Mouse (Mus musculus) spleen, adult 2 months (tissue): ENCODE data around the gene Coil. TPM values are rescaled to one million over a fixed set of nuclear protein-coding genes. Genes with fewer than 3 reads are reported as not detected.

Source experiments
- DNase-seq, 2 experiments: peaks; one replicate each; pipeline versions ENCODE4 v3.0.0 to v3.0.0-alpha.2; 2012 to 2021; ENCODE audit warnings: low spot score in 2 of 2, low read depth in 1 of 2
- H3K27ac ChIP-seq: fragments of 200-500 bp; 2 replicates; pipeline ENCODE4 v1.5.1; 2012; ENCODE audit warnings: low read length, inconsistent platforms; ENCODE audit not compliant: insufficient read depth
- H3K27me3 ChIP-seq: fragments of 200-500 bp; 2 replicates; pipeline ENCODE4 v1.6.1; 2012; ENCODE audit warnings: mild to moderate bottlenecking, moderate library complexity, low read length, inconsistent platforms; ENCODE audit not compliant: control insufficient read depth, insufficient read depth
- H3K36me3 ChIP-seq: fragments of 200-500 bp; 2 replicates; pipeline ENCODE4 v1.6.1; 2012; ENCODE audit warnings: mild to moderate bottlenecking, low read length, inconsistent platforms; ENCODE audit not compliant: control insufficient read depth, insufficient read depth
- H3K4me1 ChIP-seq: fragments of 200-500 bp; 2 replicates; pipeline ENCODE4 v1.6.1; 2011; ENCODE audit warnings: inconsistent platforms; ENCODE audit not compliant: control insufficient read depth, insufficient read depth, insufficient read length
- H3K4me3 ChIP-seq: fragments of 200-500 bp; 2 replicates; pipeline ENCODE4 v1.5.1; 2011; ENCODE audit warnings: mild to moderate bottlenecking, inconsistent platforms; ENCODE audit not compliant: insufficient read depth, insufficient read length; ENCODE audit errors: extremely low read depth
- CTCF ChIP-seq: fragments of 200-500 bp; IDR thresholded peaks from 2 replicates; pipeline ENCODE4 v1.5.1; 2011; ENCODE audit warnings: mild to moderate bottlenecking, inconsistent platforms; ENCODE audit not compliant: insufficient read depth, insufficient read length, insufficient replicate concordance; ENCODE audit errors: extremely low read depth
- POLR2A ChIP-seq: fragments of 200-500 bp; IDR thresholded peaks from 2 replicates; pipeline ENCODE4 v1.6.1; 2011; ENCODE audit warnings: low read depth, low read length, inconsistent platforms
- WGBS: fragments of 180-500 bp; shearing (Covaris S2); methylation state at CpG from one replicate; pipeline ENCODE4 v1.1.7; 2018; 5-methylcytosine and 5-hydroxymethylcytosine counted together
- polyA plus RNA-seq: library from polyadenylated mRNA; depleted of rRNA; stranded (reverse); fragments of >200 nt; gene quantifications from 2 replicates; pipeline ENCODE4 v1.2.3, GENCODE M21; 2012

Gene Coil
- polyA plus RNA-seq, 1 experiment = 4.0 TPM

DNA sequence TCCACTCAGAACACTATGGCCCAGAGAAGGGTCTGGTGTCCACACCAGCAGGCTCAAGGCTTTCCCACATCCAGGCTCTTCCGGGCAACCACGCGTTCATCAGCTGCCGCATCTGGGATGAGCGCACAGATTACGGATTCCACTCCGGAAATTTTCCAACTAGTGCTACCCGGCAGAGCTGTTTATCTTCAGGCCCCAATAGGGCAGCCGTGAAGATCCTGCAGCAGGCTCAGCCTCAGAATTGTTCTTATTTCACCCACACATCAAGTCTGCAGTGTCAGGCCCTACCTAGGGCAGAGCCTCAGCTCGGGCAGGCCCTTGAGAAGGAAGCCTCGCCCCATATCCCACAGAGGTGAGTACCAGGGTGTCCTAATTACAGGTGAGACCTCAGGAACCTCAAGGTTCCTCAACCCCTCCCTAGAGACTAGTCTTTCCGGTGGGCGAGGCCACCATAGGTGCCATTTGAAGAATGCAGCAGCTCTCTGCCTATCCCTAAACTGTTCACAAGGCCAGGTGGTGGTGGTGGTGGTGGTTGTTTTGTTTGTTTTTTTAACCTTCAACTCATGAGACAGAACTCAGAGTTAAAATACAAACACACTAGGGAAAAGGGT, 19.3 kb upstream of the Coil start:
- Histone ChIP-seq H3K36me3 (peaks cover 11% of the 10 kb centered on the region), H3K27ac (peak overlapping the region; percentile 69), H3K4me1 (peaks cover 7% of the 10 kb centered on the region; the same call in 1 of the 2 replicates), H3K4me3 (no peak overlapping the region), H3K27me3 (no peaks in the 10 kb centered on the region)
- no peak for DNase-seq
- 86% methylated on average over 13 of the region's 13 CpGs for WGBS
- no peak for TF ChIP-seq CTCF
- TF ChIP-seq POLR2A = no peak

GRCm38 (mm10) chr11:88951576-88951975, 18.5 kb upstream of the Coil start:
- Histone ChIP-seq H3K36me3 (peaks cover 8% of the 10 kb centered on the region), H3K4me3 (no peak overlapping the region), H3K27me3 (no peaks in the 10 kb centered on the region), H3K4me1 (peaks cover 7% of the 10 kb centered on the region; the same call in 1 of the 2 replicates), H3K27ac (no peak overlapping the region)
- no peak for TF ChIP-seq CTCF
- TF ChIP-seq POLR2A = no peak
- WGBS = 96% methylated on average over 2 of the region's 2 CpGs
- DNase-seq = no peak

DNA sequence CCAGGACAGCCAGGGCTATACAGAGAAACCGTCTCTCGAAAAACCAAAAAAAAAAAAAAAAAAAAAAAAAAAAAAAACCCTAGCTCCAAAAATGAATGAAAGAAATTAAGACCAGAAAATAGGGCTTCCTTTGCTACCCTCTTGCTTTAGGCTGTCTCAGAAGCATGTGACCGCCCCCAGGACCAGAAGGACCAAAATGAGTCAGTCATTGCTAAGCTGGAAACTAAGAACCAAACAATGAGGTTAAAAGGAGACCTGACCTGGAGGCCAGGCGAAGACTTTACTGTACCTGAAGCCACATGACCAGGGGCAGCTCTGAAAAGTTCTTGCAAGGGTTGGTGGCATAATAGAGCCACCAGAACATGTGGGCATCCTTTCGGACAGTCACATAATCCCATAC, 17.9 kb upstream of the Coil start:
- DNase-seq = no peak
- TF ChIP-seq POLR2A (no peak), CTCF (no peak)
- Histone ChIP-seq H3K27ac (no peak overlapping the region), H3K36me3 (peaks cover 3% of the 10 kb centered on the region; the same call in 1 of the 2 replicates), H3K4me3 (no peak overlapping the region), H3K4me1 (peaks cover 7% of the 10 kb centered on the region; the same call in 1 of the 2 replicates), H3K27me3 (no peaks in the 10 kb centered on the region)
- whole genome bisulfite sequencing = 87% methylated on average over 5 of the region's 5 CpGs

GRCm38 (mm10) chr11:88953582-88953981, 16.5 kb upstream of the Coil start:
- no peaks in the 10 kb centered on the region for H3K27me3 ChIP-seq
- H3K27ac ChIP-seq = no peak overlapping the region
- H3K4me3 ChIP-seq = no peak overlapping the region
- 90% methylated on average over 3 of the region's 3 CpGs for WGBS
- no peak for TF ChIP-seq CTCF
- TF ChIP-seq POLR2A = no peak
- peaks cover 7% of the 10 kb centered on the region; the same call in 1 of the 2 replicates for H3K4me1 ChIP-seq
- DNase-seq = no peak
- peaks cover 3% of the 10 kb centered on the region; the same call in 1 of the 2 replicates for H3K36me3 ChIP-seq

- Histone ChIP-seq H3K27me3 (no peaks in the 10 kb centered on the region), H3K4me3 (peak overlapping the region; percentile 60), H3K27ac (peak overlapping the region; percentile 73), H3K36me3 (peaks cover 3% of the 10 kb centered on the region; the same call in 1 of the 2 replicates), H3K4me1 (peaks cover 6% of the 10 kb centered on the region; the same call in 1 of the 2 replicates)
- WGBS = under 1% methylated on average over 4 of the region's 4 CpGs
- peak; percentile 15 to 77 for DNase-seq
- no peak for TF ChIP-seq CTCF
- TF ChIP-seq POLR2A = no peak
Observed at GRCm38 (mm10) chr11:88954803-88955202, 15.2 kb upstream of the Coil start.

DNA sequence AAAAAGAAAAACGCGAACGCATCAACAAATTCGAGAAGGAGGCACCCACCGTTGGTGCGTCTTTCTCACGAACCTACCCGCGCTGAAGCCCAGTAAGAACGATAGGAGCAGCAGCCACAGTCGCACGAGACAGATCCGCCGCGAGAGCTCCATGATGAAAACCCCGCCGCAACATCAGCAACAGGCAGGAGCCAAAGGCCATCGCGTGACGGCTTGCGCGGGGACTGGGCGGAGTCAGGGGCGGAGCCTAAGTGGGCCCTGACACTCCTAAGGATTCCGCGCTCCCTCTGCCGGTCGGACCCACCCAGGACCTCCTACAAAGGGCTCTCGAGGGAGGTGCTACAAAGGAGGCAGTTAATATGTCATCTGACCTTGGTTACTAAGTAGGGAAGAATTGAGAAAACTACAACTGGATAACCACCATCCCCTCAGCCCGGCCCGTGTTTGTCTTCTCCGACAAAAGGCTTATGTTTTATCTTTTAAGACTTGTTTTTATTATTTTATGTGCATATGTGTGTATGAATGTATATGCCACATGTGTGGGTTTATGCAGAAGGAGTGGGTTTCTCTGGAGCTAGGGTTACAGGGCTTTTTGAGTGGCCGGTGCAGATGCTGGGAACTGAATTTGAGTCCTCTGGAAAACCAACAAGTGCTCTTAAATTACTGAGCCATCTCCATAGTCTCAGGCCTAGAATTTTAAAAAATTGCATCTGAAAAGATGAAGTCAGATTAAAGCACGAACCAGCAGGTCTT, 14.7 kb upstream of the Coil start, which contains the start of gene Scpep1:
Gene Scpep1, minus strand, starts transcription at position 249 of the 753 bp plus-strand sequence.
- Histone ChIP-seq H3K4me1 (peaks cover 3% of the 10 kb centered on the region; the same call in 1 of the 2 replicates), H3K36me3 (peaks cover 3% of the 10 kb centered on the region; the same call in 1 of the 2 replicates), H3K27me3 (no peaks in the 10 kb centered on the region), H3K4me3 (peak within 1 kb of the TSS; percentile 60), H3K27ac (peak within 1 kb of the TSS; percentile 73)
- DNase-seq = peak; percentile 91 to 99
- WGBS = 5% methylated on average over 34 of the region's 34 CpGs
- TF ChIP-seq CTCF (peak; percentile 78), POLR2A (peak; percentile 47)
